Mouse (Mus musculus) CH12.LX (cell line): ENCODE measurements at regions not wholly inside any gene's neighbourhood (a gene's known extent, or its start where the extent isn't known, plus 50 kb on each side); places are given as distances from the start of the nearest gene placed in this dataset.

ENCODE experiments used
- CTCF ChIP-seq, 2 experiments: IDR thresholded peaks in 1 of 2; conservative IDR thresholded peaks in 1 of 2; 2 replicates each; pipeline ENCODE4 v1.5.1; 2011 to 2012; ENCODE audit warnings: low read depth in 2 of 2, low read length in 2 of 2, improper control_type of control experiment in 1 of 2, inconsistent platforms in 1 of 2, mild to moderate bottlenecking in 1 of 2, moderate library complexity in 1 of 2
- EP300 ChIP-seq: IDR thresholded peaks from 2 replicates; pipeline ENCODE4 v1.6.1; 2011; ENCODE audit warnings: low read length, improper control_type of control experiment
- ETS1 ChIP-seq: conservative IDR thresholded peaks from 2 replicates; pipeline ENCODE4 v1.6.1; 2012; ENCODE audit warnings: low read depth, mild to moderate bottlenecking, inconsistent platforms, low read length, improper control_type of control experiment, moderate library complexity
- MAX ChIP-seq: IDR thresholded peaks from 2 replicates; pipeline ENCODE4 v1.6.1; 2011; ENCODE audit warnings: low read length, improper control_type of control experiment
- POLR2A ChIP-seq: IDR thresholded peaks from 2 replicates; pipeline ENCODE4 v1.6.1; 2011; ENCODE audit warnings: low read depth, mild to moderate bottlenecking, improper control_type of control experiment, low read length
- SIN3A ChIP-seq: IDR thresholded peaks from 2 replicates; pipeline ENCODE4 v1.6.1; 2012; ENCODE audit warnings: low read length, improper control_type of control experiment, inconsistent platforms
- TBP ChIP-seq: conservative IDR thresholded peaks from 2 replicates; pipeline ENCODE4 v1.6.1; 2011; ENCODE audit warnings: low read depth, low read length, improper control_type of control experiment
- TCF12 ChIP-seq: IDR thresholded peaks from 2 replicates; pipeline ENCODE4 v1.6.1; 2014; ENCODE audit warnings: low read depth, mild to moderate bottlenecking, inconsistent platforms, low read length, improper control_type of control experiment
- USF1 ChIP-seq: IDR thresholded peaks from 2 replicates; pipeline ENCODE4 v1.6.1; 2014; ENCODE audit warnings: low read depth, mild to moderate bottlenecking, inconsistent platforms, low read length, improper control_type of control experiment
- USF2 ChIP-seq: conservative IDR thresholded peaks from 2 replicates; pipeline ENCODE4 v1.6.1; 2011; ENCODE audit warnings: low read depth, low read length, improper control_type of control experiment

DNA sequence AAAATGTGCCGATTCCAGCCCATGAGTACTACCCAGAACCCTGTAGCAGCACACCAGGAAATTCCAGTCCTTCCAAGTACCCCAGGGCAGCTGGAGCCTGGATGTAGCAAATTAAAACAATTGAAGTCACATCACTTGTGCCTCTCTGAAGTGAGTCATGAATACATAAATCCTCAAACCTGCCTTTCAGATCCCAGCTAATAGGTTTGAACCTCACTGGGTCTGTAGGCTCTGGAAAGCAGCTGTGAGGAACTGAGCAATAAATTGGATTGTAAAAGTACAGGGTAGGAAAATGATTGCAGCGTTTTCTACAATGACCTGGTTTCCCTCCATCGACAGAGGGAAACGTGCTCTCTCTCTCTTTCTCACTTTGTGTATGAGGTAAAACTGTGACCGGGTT lies 101.6 kb upstream of the Topaz1 start:
- TF ChIP-seq CTCF (conservative IDR thresholded peaks at IDR 0.05 in 1 of 2, IDR thresholded peaks at IDR 0.05 in 1 of 2; ENCODE audit: low read depth in 2 of 2, low read length in 2 of 2) = no peak
- no peak for TF ChIP-seq SIN3A
- no peak for TF ChIP-seq EP300
- no peak for TF ChIP-seq USF1
- no peak for TF ChIP-seq TCF12
- TF ChIP-seq USF2 = no peak
- TF ChIP-seq ETS1 = no peak
- TF ChIP-seq POLR2A = no peak
- no peak; the same call in 1 of the 2 replicates for TF ChIP-seq MAX
- no peak for TF ChIP-seq TBP
